Mouse (Mus musculus) lung, postnatal 0 days (tissue): ENCODE results near the gene Hdc.

Experiments
- CTCF ChIP-seq: IDR thresholded peaks from 2 replicates; pipeline ENCODE4 v1.5.1; 2016; ENCODE audit warnings: antibody characterized with exemption, mild to moderate bottlenecking
- EP300 ChIP-seq: IDR thresholded peaks from 2 replicates; pipeline ENCODE4 v1.6.1; 2016; ENCODE audit warnings: antibody characterized with exemption, mild to moderate bottlenecking, control low read depth

DNA sequence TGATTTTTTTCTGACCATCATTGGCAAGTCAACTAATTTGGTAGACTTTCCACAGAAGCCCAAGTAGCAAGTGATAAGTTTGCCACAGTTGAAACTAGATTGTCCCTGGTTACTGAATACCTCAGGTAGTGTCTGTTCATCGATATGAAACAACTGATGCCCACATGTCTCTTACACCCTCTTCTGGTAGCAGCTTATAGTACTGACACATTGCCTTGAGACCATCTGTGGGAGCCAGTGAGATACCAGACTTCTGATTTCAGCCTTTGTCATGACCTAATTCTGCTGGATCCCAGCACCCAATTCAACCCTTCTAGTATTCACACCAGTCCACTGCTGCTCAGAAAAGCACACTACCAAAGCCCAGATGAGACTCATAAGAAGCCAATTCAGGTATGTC, 25.7 kb upstream of the Hdc start:
- no peak for TF ChIP-seq EP300
- TF ChIP-seq CTCF = peak; percentile 20; the same call in 1 of the 2 replicates
